Mouse (Mus musculus): ENCODE data around the gene Wfdc15a. TPM values are rescaled to one million over a fixed set of nuclear protein-coding genes. Genes with fewer than 3 reads are reported as not detected.
A peak's percentile ranks its signal among the peaks of the same experiment; 100 is the strongest.

The Wfdc15a gene
- polyA plus RNA-seq, 1 experiment from 2014 or later, result not detected

DNA sequence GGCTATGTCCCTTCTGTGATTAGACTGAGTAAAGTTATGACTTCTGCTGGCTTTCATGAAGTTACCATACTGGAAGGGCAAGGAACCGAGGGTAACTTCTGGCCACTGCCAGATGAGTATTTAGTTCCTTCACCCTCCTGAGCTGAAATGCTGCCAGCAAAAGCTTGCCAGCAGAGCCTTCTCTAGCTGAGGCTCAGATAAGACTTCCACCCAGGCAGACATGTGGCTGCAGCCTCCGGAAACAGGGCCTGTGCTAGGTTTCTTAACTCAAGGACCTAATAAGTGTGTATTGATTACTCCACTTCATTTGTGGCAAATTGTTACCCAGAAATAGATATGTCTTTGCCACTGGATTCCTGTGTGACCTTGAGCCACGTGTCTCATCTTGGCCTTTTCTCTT lies 26.5 kb downstream of the Wfdc15a start:
- Histone ChIP-seq H3K4me2 (replicated peaks) (no peak overlapping the region), H3K4me3 (replicated peaks) (no peak overlapping the region), H3K4me1 (replicated peaks) (peaks cover 23% of the 10 kb centered on the region), H3K9me3 (no peaks in the 10 kb centered on the region), H3K27ac (no peak overlapping the region), H3K27me3 (peaks cover 52% of the 10 kb centered on the region), H3K9ac (replicated peaks) (no peak overlapping the region), H3K36me3 (no peaks in the 10 kb centered on the region)
- WGBS, result 76% methylated on average over 3 of the region's 3 CpGs
- ATAC-seq, result no peak

DNA sequence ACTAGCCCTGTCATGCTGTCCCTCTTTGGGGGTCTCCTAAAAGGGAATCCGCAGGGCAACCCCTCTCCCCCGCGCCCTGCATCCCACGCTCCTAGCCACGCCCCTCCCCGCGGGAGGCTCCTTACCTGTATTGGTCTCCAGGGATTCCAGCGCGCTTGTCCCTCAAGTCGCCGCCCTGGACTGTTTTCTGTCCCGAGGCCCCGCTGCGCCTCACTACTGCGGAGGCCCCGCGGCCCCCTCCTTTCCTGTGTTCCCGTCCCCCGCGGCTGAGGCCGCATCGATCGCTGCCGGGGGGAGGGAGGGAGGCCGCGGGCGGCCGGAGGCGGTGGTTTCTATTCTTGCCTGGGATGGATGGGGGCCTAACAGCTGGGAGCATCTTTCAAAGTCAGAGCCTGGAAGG lies 29.0 kb downstream of the Wfdc15a start, which contains the start of gene Kcns1:
Kcns1 (minus strand) TSS at position 212 of the 400 bp plus-strand sequence.
- peak within 1 kb of the TSS; percentile 53; the same call in 1 of the 2 replicates for H3K9ac ChIP-seq (replicated peaks)
- H3K9me3 ChIP-seq, result no peaks in the 10 kb centered on the region
- WGBS, result 2% methylated on average over 24 of the region's 29 CpGs
- H3K4me2 ChIP-seq (replicated peaks), result peak within 1 kb of the TSS; percentile 64
- no peak within 1 kb of the TSS for H3K27ac ChIP-seq
- H3K4me3 ChIP-seq (replicated peaks), result peak within 1 kb of the TSS; percentile 37
- ATAC-seq, result 0 out of 2 replicates have a peak, but pooled peaks have one; percentile 17
- H3K36me3 ChIP-seq, result no peaks in the 10 kb centered on the region
- peaks cover 31% of the 10 kb centered on the region for H3K4me1 ChIP-seq (replicated peaks)
- H3K27me3 ChIP-seq, result peaks cover 74% of the 10 kb centered on the region

DNA sequence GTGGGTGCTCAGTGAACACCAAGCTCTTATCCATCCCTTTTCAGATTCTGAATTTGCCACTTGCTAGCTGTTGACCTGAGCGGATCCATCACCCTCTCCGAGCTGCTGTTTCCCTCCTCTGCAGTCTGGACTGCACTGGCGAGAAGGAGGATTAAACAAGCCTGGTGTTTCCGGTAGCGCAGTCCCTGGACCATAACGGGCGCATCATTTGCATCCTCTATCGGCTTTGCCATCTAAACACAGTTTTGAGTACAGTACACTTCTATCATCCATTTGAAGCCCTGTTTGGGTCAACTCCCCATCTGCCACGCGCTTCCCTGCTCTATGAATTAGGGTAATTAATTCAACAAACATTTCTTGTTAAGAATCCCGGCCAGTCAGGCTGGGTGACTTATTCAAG lies 29.6 kb downstream of the Wfdc15a start:
- no peak for ATAC-seq
- H3K27ac ChIP-seq, result no peak overlapping the region
- H3K4me3 ChIP-seq (replicated peaks), result peak overlapping the region; percentile 37

DNA sequence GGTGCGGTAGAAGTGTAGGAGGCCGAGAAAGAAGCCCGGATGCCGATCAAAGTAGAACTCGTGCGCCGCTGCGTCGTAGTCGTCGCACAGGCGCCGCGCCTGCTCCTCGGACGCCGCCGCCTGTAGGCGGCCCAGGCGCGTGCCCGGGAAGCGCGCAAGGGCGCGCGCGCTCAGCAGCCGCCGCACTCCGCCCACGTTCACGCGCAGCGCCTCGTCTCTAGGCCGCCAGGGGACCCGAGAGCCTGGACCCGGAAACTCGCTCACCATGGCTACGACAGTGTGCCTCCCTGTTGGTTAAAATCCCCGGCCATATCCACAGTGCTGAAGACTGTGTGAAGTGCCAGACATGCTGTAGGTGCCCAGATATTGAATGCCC lies 31.4 kb downstream of the Wfdc15a start:
- ATAC-seq, result peak; percentile 37; the same call in 1 of the 2 replicates
- H3K27ac ChIP-seq, result no peak overlapping the region
- H3K4me1 ChIP-seq (replicated peaks), result peaks cover 31% of the 10 kb centered on the region
- no peak overlapping the region for H3K9ac ChIP-seq (replicated peaks)
- peak overlapping the region; percentile 55 for H3K4me2 ChIP-seq (replicated peaks)
- H3K9me3 ChIP-seq, result no peaks in the 10 kb centered on the region
- H3K36me3 ChIP-seq, result no peaks in the 10 kb centered on the region
- peaks cover 79% of the 10 kb centered on the region for H3K27me3 ChIP-seq
- 9% methylated on average over 42 of the region's 42 CpGs for WGBS
- H3K4me3 ChIP-seq (replicated peaks), result peak overlapping the region; percentile 40

More for the DNA sequence above, 29.6 kb downstream of the Wfdc15a start:
- Histone ChIP-seq H3K9ac (replicated peaks) (0 out of 2 replicates have a peak overlapping the region, but pooled peaks have one; percentile 53), H3K4me2 (replicated peaks) (peak overlapping the region; percentile 64), H3K4me1 (replicated peaks) (peaks cover 31% of the 10 kb centered on the region), H3K36me3 (no peaks in the 10 kb centered on the region), H3K27me3 (peaks cover 79% of the 10 kb centered on the region), H3K9me3 (no peaks in the 10 kb centered on the region)
- 2% methylated on average over 11 of the region's 11 CpGs for WGBS

DNA sequence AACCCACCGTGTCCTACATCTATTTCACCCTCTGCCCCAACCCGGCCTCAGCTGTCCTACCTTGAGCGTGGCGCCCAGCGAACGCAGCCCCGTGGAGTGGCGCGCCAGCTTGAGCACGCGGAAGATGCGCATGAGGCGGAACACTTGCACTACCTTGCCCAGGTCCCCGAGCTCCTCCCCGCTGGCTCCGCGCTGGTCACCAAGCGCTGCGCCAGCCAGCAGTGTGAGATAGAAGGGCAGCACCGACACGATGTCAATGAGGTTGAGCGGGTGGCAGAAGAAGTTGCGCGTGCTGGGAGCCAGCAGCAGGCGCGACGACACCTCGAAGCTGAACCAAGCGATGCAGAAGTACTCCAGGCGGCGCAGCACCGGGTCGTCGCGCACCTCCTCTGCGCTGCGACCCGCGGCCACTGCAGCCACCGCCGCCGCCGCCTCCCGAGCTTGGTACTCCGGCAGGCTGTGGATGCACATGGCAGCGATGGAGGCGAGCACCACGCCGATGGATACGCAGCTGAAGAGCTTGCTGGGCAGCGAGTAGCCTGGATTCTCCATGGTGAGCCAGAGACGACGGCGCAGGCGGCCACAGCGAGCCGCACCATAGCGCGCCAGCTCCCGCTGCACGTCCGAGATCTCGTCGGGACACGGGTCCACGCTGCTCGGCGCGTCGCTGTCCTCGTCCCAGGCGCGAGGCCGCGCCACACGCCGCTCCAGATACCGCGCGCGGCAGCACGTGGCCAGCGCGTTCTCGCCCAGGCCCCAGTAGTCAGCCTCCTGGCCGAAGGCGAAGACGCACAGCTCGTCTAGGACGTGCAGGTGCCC lies 32.0 kb downstream of the Wfdc15a start:
- H3K4me2 ChIP-seq (replicated peaks), result peak overlapping the region; percentile 55
- peaks cover 76% of the 10 kb centered on the region for H3K27me3 ChIP-seq
- H3K27ac ChIP-seq, result no peak overlapping the region
- 11% methylated on average over 89 of the region's 90 CpGs for WGBS
- no peaks in the 10 kb centered on the region for H3K9me3 ChIP-seq
- H3K36me3 ChIP-seq, result no peaks in the 10 kb centered on the region
- H3K4me3 ChIP-seq (replicated peaks), result peak overlapping the region; percentile 40
- peak; percentile 65 for ATAC-seq
- H3K9ac ChIP-seq (replicated peaks), result 0 out of 2 replicates have a peak overlapping the region, but pooled peaks have one; percentile 16
- H3K4me1 ChIP-seq (replicated peaks), result peaks cover 31% of the 10 kb centered on the region

DNA sequence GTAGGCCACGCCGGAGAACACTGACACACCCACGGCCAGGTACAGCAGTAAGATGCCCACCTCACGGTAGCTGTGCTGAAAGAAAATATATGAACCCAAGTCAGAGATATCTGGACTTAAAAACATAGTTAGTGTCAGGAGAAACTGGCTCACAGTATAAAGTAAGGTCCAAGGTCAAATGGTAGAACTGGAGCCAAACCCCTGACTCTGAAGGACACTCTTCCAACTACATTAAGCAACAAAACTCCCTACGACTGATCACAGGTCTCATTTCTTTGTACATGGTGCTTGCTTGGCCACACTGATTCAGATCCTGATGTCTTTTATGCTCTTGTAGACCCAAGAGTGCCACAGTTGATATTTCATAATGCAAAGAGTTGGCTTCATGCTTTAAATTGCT lies 35.0 kb downstream of the Wfdc15a start:
- peaks cover 51% of the 10 kb centered on the region for H3K27me3 ChIP-seq
- 94% methylated on average over 5 of the region's 5 CpGs for WGBS
- ATAC-seq, result no peak

DNA sequence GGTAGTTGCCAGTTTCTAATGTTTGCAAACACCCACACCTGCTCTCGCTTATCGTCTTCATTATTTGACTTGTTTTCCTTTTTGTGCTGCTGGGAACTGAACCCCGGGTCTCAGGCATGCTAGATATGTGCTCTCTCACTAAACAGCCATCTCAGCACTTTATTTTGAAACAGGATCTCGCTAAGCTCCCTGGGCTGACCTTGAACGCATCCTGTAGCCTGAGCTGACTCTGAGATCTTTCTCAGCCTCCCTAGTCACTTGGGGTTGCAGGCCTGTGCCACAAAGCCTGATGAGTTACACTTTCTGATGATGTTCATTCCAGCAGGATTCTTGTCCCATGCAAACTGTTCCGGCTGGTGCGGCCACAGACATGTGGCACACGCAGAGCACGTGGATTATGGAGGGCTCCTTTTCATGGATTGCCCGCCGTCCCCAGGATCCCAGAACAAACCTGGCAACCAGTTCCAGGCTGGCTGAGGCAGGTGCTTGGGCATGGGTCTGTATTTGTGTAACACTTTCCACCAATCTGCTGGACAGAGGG lies 38.3 kb downstream of the Wfdc15a start:
- no peak overlapping the region for H3K9ac ChIP-seq (replicated peaks)
- peaks cover 18% of the 10 kb centered on the region for H3K27me3 ChIP-seq
- H3K9me3 ChIP-seq, result no peaks in the 10 kb centered on the region
- H3K4me2 ChIP-seq (replicated peaks), result no peak overlapping the region
- H3K27ac ChIP-seq, result no peak overlapping the region
- WGBS, result 87% methylated on average over 11 of the region's 11 CpGs
- no peaks in the 10 kb centered on the region for H3K4me1 ChIP-seq (replicated peaks)
- H3K4me3 ChIP-seq (replicated peaks), result no peak overlapping the region
- ATAC-seq, result no peak
- no peaks in the 10 kb centered on the region for H3K36me3 ChIP-seq

More for the DNA sequence above, 35.0 kb downstream of the Wfdc15a start:
- H3K36me3 ChIP-seq, result no peaks in the 10 kb centered on the region
- H3K4me2 ChIP-seq (replicated peaks), result no peak overlapping the region
- H3K4me1 ChIP-seq (replicated peaks), result peaks cover 12% of the 10 kb centered on the region
- no peak overlapping the region for H3K9ac ChIP-seq (replicated peaks)
- H3K4me3 ChIP-seq (replicated peaks), result no peak overlapping the region
- H3K9me3 ChIP-seq, result no peaks in the 10 kb centered on the region
- no peak overlapping the region for H3K27ac ChIP-seq

DNA sequence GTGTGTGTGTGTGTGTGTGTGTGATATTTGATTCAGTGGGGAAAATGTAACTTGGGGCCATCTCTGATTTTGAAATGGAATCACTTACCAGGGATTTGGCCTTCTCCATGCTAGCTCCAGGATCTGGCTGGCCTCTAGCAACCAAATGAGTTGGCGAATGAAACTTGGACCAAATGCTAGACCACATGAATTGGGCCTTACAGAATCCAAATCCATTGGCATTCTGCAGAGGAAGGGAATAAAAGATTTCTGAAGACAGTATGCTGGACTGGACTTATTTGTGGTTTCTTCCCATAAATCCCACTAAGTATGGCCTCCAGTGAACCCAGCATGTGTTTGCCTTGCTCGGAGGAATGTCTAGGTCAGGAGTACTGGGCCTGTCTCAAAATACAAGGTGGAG lies 41.1 kb downstream of the Wfdc15a start:
- 90% methylated on average over 2 of the region's 2 CpGs for WGBS
- peaks cover 19% of the 10 kb centered on the region for H3K36me3 ChIP-seq
- no peaks in the 10 kb centered on the region for H3K4me1 ChIP-seq (replicated peaks)
- no peak for ATAC-seq
- H3K4me2 ChIP-seq (replicated peaks), result no peak overlapping the region
- no peaks in the 10 kb centered on the region for H3K27me3 ChIP-seq
- H3K9ac ChIP-seq (replicated peaks), result no peak overlapping the region
- H3K27ac ChIP-seq, result no peak overlapping the region
- H3K4me3 ChIP-seq (replicated peaks), result no peak overlapping the region
- no peaks in the 10 kb centered on the region for H3K9me3 ChIP-seq

DNA sequence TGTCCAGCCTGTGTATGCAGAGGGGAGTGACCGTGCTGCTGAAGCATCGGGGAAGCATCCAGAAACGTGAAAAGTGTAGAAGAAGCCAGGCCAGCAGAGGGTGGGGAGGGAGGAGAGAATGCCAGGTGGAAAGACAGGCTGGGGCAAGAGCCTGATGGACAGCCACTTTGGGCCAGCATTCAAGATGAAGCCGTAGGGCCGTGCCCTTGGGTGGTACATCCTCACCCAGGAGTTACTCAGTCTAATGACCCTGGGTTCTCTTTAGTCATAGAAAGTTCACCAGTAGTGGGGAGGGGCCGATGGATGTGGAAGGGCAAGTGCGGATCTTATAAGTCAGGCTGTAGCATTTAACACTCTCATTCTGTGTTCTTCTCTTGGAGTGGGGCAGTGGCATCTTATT lies 43.8 kb downstream of the Wfdc15a start:
- H3K4me3 ChIP-seq (replicated peaks), result no peak overlapping the region
- H3K27me3 ChIP-seq, result no peaks in the 10 kb centered on the region
- H3K36me3 ChIP-seq, result peaks cover 42% of the 10 kb centered on the region
- H3K4me2 ChIP-seq (replicated peaks), result no peak overlapping the region
- no peaks in the 10 kb centered on the region for H3K4me1 ChIP-seq (replicated peaks)
- H3K9me3 ChIP-seq, result no peaks in the 10 kb centered on the region
- WGBS, result 87% methylated on average over 7 of the region's 7 CpGs
- no peak overlapping the region for H3K27ac ChIP-seq
- no peak for ATAC-seq
- no peak overlapping the region for H3K9ac ChIP-seq (replicated peaks)

DNA sequence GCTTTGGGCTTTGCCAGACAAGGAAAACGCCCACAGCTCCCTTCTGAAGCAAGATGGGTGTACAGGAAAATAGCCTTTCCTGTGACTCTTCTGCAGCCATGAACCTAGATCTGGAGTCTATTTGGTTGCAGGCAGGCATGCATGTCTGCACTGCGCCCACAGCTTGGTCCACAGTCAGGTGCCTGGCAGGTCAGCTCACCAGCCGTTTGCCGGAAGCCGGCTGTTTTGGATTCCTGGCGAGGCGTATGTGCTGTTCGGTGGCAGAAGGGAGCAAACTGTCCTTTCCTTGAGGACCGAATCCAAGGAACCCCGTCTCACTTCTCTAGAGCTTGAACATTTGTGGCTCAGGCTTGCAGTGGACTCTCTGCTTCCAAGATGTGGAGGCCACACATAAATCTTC lies 45.9 kb downstream of the Wfdc15a start:
- Histone ChIP-seq H3K27me3 (no peaks in the 10 kb centered on the region), H3K4me2 (replicated peaks) (no peak overlapping the region), H3K9me3 (no peaks in the 10 kb centered on the region), H3K36me3 (peaks cover 43% of the 10 kb centered on the region), H3K4me1 (replicated peaks) (no peaks in the 10 kb centered on the region), H3K9ac (replicated peaks) (no peak overlapping the region), H3K4me3 (replicated peaks) (no peak overlapping the region), H3K27ac (no peak overlapping the region)
- 95% methylated on average over 10 of the region's 10 CpGs for WGBS
- no peak for ATAC-seq

DNA sequence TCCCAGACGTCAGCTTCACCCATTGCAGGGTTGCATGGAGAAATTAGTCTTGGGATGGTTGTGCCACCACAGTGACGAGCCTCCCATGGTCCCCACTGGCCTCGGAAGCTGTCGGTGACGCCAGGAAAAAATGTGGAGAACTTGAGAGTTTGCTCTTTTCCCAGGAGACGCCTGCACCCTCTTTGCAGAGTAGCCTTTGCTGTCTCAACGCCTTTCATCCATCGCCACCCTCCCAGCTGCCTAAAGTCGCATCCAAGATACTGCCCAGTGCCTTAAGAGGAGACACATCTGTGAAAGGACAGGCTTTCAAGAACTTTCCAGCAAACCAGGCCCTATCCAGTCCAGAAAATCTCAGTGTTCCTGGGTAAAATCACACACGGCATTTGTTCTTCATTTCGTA lies 47.6 kb downstream of the Wfdc15a start:
- no peak overlapping the region for H3K27ac ChIP-seq
- no peak overlapping the region for H3K4me3 ChIP-seq (replicated peaks)
- no peak overlapping the region for H3K4me2 ChIP-seq (replicated peaks)
- peaks cover 44% of the 10 kb centered on the region for H3K36me3 ChIP-seq
- no peaks in the 10 kb centered on the region for H3K9me3 ChIP-seq
- H3K4me1 ChIP-seq (replicated peaks), result no peaks in the 10 kb centered on the region
- no peak for ATAC-seq
- 91% methylated on average over 11 of the region's 11 CpGs for WGBS
- no peak overlapping the region for H3K9ac ChIP-seq (replicated peaks)
- H3K27me3 ChIP-seq, result no peaks in the 10 kb centered on the region

DNA sequence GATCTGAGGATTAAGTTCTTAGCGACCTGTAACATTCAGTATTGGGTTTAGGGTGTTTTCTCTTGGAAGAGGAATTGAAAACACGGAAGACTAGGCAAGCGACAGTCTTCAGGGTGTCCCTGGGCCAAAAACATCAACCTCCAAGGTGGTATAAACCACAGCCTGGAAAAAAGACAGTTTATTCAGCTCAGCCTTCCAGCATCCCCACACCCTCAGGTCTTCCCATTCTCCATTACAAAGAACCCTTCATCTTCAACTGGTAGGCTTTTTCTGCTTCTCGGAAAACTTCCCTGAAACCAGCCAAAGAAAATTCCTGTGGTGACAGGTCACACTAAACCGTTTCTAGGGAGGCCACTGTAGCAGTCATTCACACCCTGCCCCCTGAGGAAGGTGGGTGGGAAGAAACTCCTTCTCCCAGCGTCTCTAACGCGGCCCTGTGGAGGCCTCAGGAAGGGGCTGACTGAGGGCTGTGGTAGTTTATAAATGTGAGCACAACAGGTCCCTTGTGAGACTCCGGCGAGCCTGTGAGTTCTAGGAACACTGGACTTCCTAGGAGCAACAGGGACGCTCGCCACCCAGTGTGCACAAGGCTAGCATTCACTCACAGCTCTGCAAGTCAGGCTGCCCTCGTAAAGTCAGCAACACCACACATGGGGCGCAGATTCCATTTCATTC lies 49.7 kb downstream of the Wfdc15a start:
- Histone ChIP-seq H3K27ac (no peak overlapping the region), H3K9ac (replicated peaks) (no peak overlapping the region), H3K4me2 (replicated peaks) (no peak overlapping the region), H3K4me1 (replicated peaks) (no peaks in the 10 kb centered on the region), H3K36me3 (peaks cover 41% of the 10 kb centered on the region), H3K4me3 (replicated peaks) (no peak overlapping the region), H3K9me3 (no peaks in the 10 kb centered on the region), H3K27me3 (no peaks in the 10 kb centered on the region)
- ATAC-seq, result no peak
- 53% methylated on average over 14 of the region's 14 CpGs for whole genome bisulfite sequencing

Measured in midbrain, embryonic 13.5 days (tissue).